Mouse (Mus musculus): Measurements from ENCODE around the gene Shank2. TPM values are rescaled to one million over a fixed set of nuclear protein-coding genes. Genes with fewer than 3 reads are reported as not detected.

Shank2 gene
- polyA plus RNA-seq, 1 experiment = 0.70 TPM

DNA sequence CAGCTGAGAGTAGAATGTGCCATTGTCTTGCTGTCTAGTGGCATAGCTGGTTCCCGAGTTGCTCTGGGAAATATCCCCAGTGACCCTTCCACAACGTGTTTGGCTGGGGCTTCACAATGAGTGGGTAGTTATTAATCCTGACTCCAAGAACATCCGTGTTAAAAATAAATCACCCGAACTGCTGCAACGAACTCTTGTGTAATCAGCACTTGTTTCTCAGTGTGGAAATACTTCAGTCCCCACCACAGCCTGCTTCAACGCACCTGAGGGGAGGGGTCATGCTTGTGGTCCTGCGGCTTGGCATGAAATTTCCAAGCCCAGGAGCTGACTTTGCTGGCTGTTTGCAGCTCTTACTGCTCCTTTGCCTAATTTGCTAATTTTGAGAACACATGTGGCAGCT lies 35.1 kb upstream of the Shank2 start:
- H3ac ChIP-seq (ENCODE audit: control insufficient read depth, insufficient read length, low read depth) = no peak overlapping the region
- TF ChIP-seq FOSL1 (IDR thresholded peaks at IDR 0.05; ENCODE audit: insufficient read depth, low read length, poor library complexity, severe bottlenecking) (no peak), MYOG (IDR thresholded peaks at IDR 0.05; ENCODE audit: control insufficient read depth, extremely low read depth, insufficient read length) (no peak), MYOD1 (IDR thresholded peaks at IDR 0.05; ENCODE audit: control insufficient read depth, insufficient read length, low read depth) (no peak), USF1 (IDR thresholded peaks at IDR 0.05; ENCODE audit: low read depth) (no peak), CTCF (IDR thresholded peaks at IDR 0.05; ENCODE audit: control insufficient read depth, insufficient read depth, insufficient read length) (no peak), MAX (IDR thresholded peaks at IDR 0.05) (no peak), CEBPB (IDR thresholded peaks at IDR 0.05; ENCODE audit: low read depth) (no peak)
- H3K36me3 ChIP-seq (ENCODE audit: control insufficient read depth, insufficient read depth) = no peaks in the 10 kb centered on the region
- H3K4me3 ChIP-seq (ENCODE audit: insufficient read depth, poor library complexity, severe bottlenecking) = no peak overlapping the region
- no peaks in the 10 kb centered on the region for H3K79me3 ChIP-seq (ENCODE audit: low read depth)
- no peaks in the 10 kb centered on the region for H3K79me2 ChIP-seq (ENCODE audit: control insufficient read depth, insufficient read depth)
- peaks cover 7% of the 10 kb centered on the region for H3K27me3 ChIP-seq (ENCODE audit: control insufficient read depth, insufficient read depth, insufficient read length)

DNA sequence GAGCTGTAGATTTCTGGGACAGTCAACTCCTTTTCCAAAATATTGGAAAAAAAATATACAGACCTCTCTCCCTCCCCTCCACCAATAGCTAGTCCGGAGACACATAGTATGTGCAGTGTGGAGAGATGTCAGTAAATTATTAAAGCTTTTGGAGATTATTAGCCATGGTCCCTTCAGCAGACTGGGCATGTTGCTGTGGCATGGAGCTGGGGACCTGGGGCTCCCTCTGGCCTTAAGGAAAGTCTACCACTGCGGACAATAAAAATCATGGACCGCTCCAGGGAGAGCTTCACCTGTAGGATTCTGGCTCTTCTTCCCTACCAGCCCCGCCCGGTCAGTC lies 24.3 kb upstream of the Shank2 start:
- no peak overlapping the region for H3ac ChIP-seq (ENCODE audit: control insufficient read depth, insufficient read length, low read depth)
- H3K79me3 ChIP-seq (ENCODE audit: low read depth) = no peaks in the 10 kb centered on the region
- H3K27me3 ChIP-seq (ENCODE audit: control insufficient read depth, insufficient read depth, insufficient read length) = peaks cover 35% of the 10 kb centered on the region
- no peaks in the 10 kb centered on the region for H3K36me3 ChIP-seq (ENCODE audit: control insufficient read depth, insufficient read depth)
- no peaks in the 10 kb centered on the region for H3K79me2 ChIP-seq (ENCODE audit: control insufficient read depth, insufficient read depth)
- no peak overlapping the region for H3K4me3 ChIP-seq (ENCODE audit: insufficient read depth, poor library complexity, severe bottlenecking)
- no peak for TF ChIP-seq MYOG (IDR thresholded peaks at IDR 0.05; ENCODE audit: control insufficient read depth, extremely low read depth, insufficient read length)
- no peak for TF ChIP-seq USF1 (IDR thresholded peaks at IDR 0.05; ENCODE audit: low read depth)
- no peak for TF ChIP-seq CTCF (IDR thresholded peaks at IDR 0.05; ENCODE audit: control insufficient read depth, insufficient read depth, insufficient read length)
- TF ChIP-seq MYOD1 (IDR thresholded peaks at IDR 0.05; ENCODE audit: control insufficient read depth, insufficient read length, low read depth) = no peak
- no peak for TF ChIP-seq FOSL1 (IDR thresholded peaks at IDR 0.05; ENCODE audit: insufficient read depth, low read length, poor library complexity, severe bottlenecking)
- no peak for TF ChIP-seq MAX (IDR thresholded peaks at IDR 0.05)
- TF ChIP-seq CEBPB (IDR thresholded peaks at IDR 0.05; ENCODE audit: low read depth) = no peak

DNA sequence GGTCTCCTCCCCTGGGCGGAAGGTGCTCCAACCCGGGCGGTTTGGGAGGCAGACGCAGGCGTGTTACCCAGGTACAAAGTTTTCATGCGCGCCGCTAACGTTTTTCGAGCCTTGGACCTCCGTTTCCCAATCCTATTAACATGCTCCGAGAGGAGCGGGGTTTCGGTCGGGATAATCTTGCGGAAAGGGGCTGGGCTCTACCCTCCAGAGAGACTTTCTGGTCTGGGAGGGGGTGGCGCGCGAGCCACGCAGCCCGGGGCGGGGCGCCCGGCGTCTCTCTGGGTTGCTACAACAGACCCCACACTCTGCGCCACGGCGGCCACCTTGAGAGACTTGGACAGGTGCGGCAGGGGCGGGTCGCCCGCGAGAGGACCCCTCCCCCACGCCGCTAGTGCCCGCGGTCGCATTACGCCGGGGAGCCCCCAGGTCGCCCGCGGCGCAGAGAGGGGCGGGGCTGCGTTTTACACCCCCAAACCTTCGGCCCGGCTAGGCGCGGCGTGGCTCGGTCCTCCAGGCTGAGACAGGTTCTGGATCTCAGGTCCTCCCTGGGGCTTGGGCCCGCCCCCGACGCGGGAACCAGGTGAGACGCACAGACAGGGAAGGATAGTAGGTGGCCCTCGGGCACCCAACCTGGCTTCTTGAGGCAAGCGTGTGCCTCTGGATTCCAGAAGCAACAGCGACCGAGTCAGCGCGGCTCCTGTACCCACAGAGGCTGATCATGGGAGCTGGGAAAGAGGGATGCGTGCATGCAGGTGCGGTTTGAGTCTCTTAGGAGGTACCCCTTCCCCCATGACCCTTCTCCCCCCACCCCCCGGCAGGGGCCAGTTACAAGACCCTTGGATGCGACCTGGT lies 23.7 kb upstream of the Shank2 start:
- no peaks in the 10 kb centered on the region for H3K36me3 ChIP-seq (ENCODE audit: control insufficient read depth, insufficient read depth)
- no peaks in the 10 kb centered on the region for H3K79me3 ChIP-seq (ENCODE audit: low read depth)
- peak overlapping the region; percentile 11 for H3K4me3 ChIP-seq (ENCODE audit: insufficient read depth, poor library complexity, severe bottlenecking)
- H3K27me3 ChIP-seq (ENCODE audit: control insufficient read depth, insufficient read depth, insufficient read length) = peaks cover 31% of the 10 kb centered on the region
- TF ChIP-seq CTCF (IDR thresholded peaks at IDR 0.05; ENCODE audit: control insufficient read depth, insufficient read depth, insufficient read length) = no peak
- no peak for TF ChIP-seq MYOG (IDR thresholded peaks at IDR 0.05; ENCODE audit: control insufficient read depth, extremely low read depth, insufficient read length)
- TF ChIP-seq USF1 (IDR thresholded peaks at IDR 0.05; ENCODE audit: low read depth) = no peak
- no peak for TF ChIP-seq FOSL1 (IDR thresholded peaks at IDR 0.05; ENCODE audit: insufficient read depth, low read length, poor library complexity, severe bottlenecking)
- TF ChIP-seq MYOD1 (IDR thresholded peaks at IDR 0.05; ENCODE audit: control insufficient read depth, insufficient read length, low read depth) = no peak
- no peak for TF ChIP-seq CEBPB (IDR thresholded peaks at IDR 0.05; ENCODE audit: low read depth)
- no peak for TF ChIP-seq MAX (IDR thresholded peaks at IDR 0.05)
- no peaks in the 10 kb centered on the region for H3K79me2 ChIP-seq (ENCODE audit: control insufficient read depth, insufficient read depth)
- H3ac ChIP-seq (ENCODE audit: control insufficient read depth, insufficient read length, low read depth) = no peak overlapping the region

DNA sequence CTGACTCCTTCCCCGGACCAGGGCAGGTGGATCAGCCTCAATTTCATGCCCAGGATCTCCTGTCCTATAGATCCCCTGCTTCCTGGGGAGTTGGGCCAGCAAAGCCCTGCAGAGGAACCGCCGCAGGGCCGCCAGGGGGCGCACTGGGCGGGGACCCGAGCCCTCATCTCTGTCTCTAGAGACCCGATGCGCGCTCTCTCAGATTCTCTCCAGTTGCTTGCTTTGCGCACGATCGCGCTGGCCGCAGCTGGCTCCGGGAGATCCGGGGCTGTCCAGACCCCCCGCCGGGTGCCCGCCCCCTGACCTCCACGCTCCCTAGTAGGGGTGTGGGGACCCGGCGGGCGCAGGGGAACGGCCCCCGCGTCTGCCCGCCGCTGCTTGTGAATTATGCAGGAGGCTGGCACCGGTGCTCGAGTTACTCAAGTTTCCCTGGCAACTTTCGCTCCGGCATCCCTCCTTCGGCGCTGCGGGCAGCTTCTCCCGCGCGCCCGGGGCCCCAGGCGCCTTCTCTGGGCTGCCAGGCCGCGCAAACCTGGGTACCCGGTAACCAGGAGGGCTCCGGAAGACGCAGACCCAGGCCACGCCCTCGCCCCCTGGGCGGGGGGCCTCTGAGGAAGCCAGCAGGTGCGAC lies 22.9 kb upstream of the Shank2 start:
- Histone ChIP-seq H3K79me3 (ENCODE audit: low read depth) (no peaks in the 10 kb centered on the region), H3ac (ENCODE audit: control insufficient read depth, insufficient read length, low read depth) (peak overlapping the region; percentile 22), H3K4me3 (ENCODE audit: insufficient read depth, poor library complexity, severe bottlenecking) (peak overlapping the region; percentile 28), H3K79me2 (ENCODE audit: control insufficient read depth, insufficient read depth) (no peaks in the 10 kb centered on the region), H3K36me3 (ENCODE audit: control insufficient read depth, insufficient read depth) (no peaks in the 10 kb centered on the region), H3K27me3 (ENCODE audit: control insufficient read depth, insufficient read depth, insufficient read length) (peaks cover 28% of the 10 kb centered on the region)
- peak; percentile 52 for TF ChIP-seq CTCF (IDR thresholded peaks at IDR 0.05; ENCODE audit: control insufficient read depth, insufficient read depth, insufficient read length)
- no peak for TF ChIP-seq FOSL1 (IDR thresholded peaks at IDR 0.05; ENCODE audit: insufficient read depth, low read length, poor library complexity, severe bottlenecking)
- no peak for TF ChIP-seq MYOG (IDR thresholded peaks at IDR 0.05; ENCODE audit: control insufficient read depth, extremely low read depth, insufficient read length)

DNA sequence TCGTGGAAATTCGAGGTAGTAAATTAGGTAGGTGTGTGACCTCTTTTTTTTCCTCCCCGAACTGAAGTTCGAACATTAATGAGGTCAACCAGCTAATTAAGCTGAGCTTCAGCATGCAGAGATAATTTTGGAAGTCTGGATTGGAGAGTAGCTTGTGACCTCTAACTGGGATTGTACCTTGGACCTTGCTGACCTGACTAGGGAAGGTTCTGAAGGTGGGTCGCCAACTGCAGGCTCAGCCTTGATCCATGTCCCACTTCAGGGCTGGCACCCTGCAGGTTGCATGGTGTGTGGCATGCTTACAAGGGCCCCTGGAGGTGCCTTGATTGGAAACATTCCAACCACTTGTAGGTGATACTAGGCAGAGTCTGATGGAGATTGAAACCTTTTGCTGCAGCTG lies 21.7 kb upstream of the Shank2 start:
- TF ChIP-seq MYOG (IDR thresholded peaks at IDR 0.05; ENCODE audit: control insufficient read depth, extremely low read depth, insufficient read length) = no peak
- no peak for TF ChIP-seq CEBPB (IDR thresholded peaks at IDR 0.05; ENCODE audit: low read depth)
- no peak for TF ChIP-seq USF1 (IDR thresholded peaks at IDR 0.05; ENCODE audit: low read depth)
- TF ChIP-seq FOSL1 (IDR thresholded peaks at IDR 0.05; ENCODE audit: insufficient read depth, low read length, poor library complexity, severe bottlenecking) = no peak
- no peak for TF ChIP-seq MYOD1 (IDR thresholded peaks at IDR 0.05; ENCODE audit: control insufficient read depth, insufficient read length, low read depth)
- TF ChIP-seq CTCF (IDR thresholded peaks at IDR 0.05; ENCODE audit: control insufficient read depth, insufficient read depth, insufficient read length) = no peak
- no peak for TF ChIP-seq MAX (IDR thresholded peaks at IDR 0.05)
- no peaks in the 10 kb centered on the region for H3K79me2 ChIP-seq (ENCODE audit: control insufficient read depth, insufficient read depth)
- no peak overlapping the region for H3ac ChIP-seq (ENCODE audit: control insufficient read depth, insufficient read length, low read depth)
- peaks cover 27% of the 10 kb centered on the region for H3K27me3 ChIP-seq (ENCODE audit: control insufficient read depth, insufficient read depth, insufficient read length)
- H3K36me3 ChIP-seq (ENCODE audit: control insufficient read depth, insufficient read depth) = no peaks in the 10 kb centered on the region
- no peaks in the 10 kb centered on the region for H3K79me3 ChIP-seq (ENCODE audit: low read depth)
- no peak overlapping the region for H3K4me3 ChIP-seq (ENCODE audit: insufficient read depth, poor library complexity, severe bottlenecking)
